Mouse (Mus musculus): Measurements from ENCODE around the gene Arpc4.
A peak's percentile ranks its signal among the peaks of the same experiment; 100 is the strongest.

The Arpc4 gene

DNA sequence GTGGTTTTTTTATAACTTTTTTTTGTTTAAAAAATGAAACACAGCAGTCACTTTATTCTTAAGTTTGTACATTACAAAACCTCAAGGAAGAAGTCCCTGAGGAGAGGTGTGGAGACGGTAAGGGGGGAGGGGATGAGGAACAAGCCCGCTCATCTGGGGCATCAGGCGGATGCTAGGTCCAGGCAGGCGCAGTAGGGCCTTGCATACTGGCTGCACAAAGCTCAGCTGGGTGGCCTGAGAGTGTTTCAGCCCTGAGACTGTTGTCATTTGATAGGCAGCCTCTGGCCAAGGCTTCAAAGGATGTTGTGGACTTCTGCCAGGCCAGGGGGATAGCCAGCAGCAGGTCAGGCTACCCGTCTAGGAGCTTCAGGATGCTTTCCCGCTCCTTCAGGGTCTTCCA, 11.3 kb upstream of the Arpc4 start:
- no peak for DNase-seq (ENCODE audit: low read depth)

DNA sequence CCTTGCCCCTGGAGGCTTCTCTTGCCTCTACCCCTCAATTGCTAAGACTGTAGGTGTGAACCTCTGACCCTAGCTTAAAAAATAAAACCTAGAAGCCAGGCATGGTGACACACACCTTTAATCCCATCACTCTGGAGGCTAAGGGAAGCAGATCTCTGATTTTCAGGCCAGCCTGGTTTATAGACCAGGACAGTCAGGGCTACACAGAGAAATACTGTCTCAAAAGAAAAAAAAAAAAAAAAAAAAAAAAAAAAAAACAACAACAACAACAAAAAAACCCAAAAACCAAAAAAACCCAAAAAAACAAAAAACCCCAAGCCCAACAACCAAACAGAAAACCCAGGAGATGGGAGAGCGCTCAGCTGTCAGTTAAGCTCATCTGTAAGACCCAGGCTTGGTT, 10.3 kb upstream of the Arpc4 start:
- DNase-seq (ENCODE audit: low read depth), result no peak

DNA sequence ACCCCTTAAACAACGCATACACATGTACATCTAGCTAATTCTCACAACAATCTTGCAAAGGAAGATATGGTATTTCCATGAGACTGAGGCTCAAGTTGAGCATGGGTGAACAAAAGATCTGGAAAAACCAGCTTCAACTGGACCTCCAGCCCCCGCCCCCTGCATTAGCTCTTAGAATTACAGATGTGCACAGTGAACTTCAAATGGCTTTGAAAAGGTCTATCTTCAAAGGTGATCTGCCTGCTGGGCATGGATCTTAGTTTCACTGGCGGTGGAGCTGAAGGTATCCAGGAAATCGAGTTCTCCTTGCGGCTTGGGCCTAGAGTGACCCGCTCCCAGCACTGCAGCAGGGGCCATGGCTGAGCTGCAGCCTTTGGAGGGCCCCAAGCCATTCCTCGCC, 9.8 kb upstream of the Arpc4 start:
- DNase-seq (ENCODE audit: low read depth), result no peak

DNA sequence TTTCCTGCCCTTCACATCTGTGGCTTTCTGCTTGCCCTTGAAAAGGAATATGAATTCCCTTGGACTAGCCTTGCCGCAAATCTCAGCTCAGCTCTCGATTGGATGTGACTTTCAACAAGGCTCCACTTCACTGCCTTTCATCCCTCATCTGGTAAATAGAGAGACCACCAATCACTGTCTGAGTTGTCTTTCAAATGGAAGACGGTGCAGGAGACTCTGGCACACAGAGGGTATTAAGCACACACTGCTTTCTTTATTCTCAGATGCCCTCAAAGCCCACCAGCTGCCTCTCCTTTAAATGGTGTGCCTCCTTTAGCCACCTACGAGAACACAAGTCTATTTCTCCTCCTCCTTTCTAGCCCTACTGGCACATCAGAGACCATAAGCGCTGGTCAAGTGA, 9.3 kb upstream of the Arpc4 start:
- DNase-seq (ENCODE audit: low read depth), result no peak

DNA sequence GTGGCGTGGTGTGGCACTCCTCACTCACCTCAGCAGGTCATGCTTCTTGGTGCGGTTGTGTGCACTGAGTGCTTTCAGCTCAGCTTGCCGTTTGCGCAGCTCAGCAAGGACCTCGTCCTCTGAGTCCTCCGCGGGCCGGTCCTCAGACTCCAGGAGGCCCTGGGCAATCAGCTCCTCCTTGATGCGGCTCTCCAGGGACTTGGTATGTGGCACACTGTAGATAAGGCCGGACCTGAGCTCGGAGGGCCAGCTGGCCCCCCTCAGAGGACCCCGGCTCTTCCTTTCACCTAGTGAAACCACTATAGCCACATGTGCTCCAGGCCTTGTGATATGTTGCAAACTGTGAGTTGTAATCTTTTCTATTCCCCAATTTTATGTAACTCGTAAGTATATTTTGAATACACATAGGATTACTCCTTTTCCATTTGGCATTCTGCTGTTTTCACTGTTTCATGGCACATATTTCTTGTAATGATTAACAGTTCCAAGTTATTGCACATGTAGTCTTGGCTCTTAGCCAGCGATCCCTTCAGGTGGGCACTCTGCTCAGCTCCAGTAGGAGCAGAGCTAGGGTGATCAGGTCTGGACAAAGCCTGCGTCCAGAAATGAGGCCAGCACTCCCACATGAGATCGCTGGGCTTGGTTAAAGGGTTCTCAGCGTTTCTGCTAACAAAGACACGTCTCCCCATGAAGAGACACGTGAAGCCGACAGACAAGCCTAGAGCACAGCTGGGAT, 7.6 kb upstream of the Arpc4 start:
- no peak for DNase-seq (ENCODE audit: low read depth)

DNA sequence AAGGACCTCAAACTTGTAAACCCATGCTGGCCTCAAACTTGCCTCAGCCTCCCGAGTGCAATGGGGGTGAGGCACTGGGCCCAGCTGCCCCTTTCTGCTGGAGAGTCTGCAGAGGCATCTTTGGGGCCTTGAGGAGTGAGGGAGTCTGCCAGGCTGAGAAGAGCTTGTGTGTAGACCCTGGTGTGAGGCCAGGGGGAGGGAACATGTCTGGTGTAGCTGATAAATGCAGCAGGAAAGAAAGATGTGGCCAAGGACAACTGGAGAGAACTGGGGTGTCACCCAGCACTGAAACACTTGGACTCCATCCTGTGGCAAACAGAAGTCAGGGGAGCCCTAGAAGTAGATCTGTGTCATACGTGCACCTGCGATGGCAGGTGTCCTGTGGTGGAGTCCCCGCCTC, 4.4 kb upstream of the Arpc4 start:
- DNase-seq (ENCODE audit: low read depth), result no peak

DNA sequence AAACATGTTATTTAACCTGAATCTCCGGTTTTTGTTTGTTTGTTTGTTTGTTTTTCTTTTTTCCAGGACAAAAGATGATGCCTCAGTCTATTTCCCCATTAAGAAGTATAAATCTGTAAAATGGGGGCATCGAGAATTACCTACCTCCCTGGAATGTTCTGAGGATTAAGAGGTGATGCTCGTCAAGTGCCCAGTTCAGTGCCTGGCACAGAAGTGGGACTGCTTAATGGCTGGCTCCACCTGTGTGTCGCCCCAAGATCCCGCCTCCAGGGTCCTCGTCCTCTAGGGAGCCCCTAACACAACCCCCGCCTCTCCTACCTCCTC, 781 bp upstream of the Arpc4 start:
- DNase-seq (ENCODE audit: low read depth), result no peak

DNA sequence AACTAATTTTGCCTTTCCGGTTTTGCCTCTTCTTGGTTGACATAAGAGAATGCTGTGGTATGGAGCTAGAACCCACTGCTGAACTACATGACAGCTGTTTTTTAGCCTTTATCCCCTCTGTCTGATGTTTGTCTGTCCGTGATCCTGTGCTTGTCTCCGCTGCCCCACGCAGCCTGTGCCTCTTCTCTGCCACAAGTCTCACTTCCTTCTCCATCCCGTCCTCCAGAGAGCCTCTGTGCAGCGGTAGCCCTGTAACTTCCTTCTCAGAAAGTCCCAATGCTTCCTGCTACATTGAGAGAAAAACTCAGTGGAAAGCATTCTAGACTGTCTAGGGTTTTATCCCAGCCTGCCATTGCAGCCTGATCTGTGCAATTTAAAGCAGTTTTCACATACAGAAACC, 1.3 kb downstream of the Arpc4 start:
- peak; percentile 29 for DNase-seq (ENCODE audit: low read depth)

DNA sequence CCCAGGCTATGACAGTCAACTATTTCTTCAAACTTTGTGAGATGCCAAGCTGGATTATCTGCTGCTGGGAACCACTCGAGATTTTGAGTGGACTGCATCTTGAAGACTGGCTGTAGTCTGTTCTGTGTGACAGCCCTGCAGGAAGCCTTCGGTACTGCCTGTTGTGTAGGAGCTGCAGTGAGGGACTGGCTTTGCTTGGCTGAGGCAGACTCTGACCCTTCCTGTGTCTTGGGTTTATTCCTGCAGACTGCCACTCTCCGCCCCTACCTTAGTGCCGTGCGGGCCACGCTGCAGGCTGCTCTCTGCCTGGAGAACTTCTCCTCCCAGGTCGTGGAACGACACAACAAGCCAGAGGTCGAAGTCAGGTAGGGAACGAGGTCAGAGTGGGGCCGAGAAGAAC, 2.6 kb downstream of the Arpc4 start:
- DNase-seq (ENCODE audit: low read depth), result no peak

DNA sequence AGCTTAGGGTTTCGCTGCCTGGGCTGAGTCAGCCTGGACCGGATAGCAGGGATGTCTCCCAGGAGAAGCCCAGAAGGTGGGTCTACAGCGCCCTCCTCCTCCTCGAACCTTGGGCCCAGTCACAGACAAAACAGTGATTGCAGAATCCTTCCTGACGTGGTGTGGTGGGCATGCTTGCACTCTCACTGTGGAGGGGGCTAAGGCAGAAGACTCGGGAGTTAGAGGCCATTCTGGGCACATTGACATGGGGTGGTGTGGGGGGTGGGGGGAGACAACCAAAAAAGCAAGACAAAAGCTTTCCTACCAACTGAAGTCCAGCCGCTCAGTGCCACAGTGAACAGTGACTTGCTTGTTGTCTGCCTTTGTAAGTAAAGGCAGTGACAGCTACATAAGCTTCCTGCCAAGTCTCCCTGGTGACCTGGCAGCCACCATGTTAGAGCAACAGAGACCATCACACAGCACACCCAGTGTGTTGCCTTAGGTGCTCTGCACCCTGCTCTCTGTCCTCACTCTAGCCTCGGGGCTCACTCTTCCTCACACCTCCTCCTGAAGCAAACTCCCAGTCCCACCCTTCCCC, 6.5 kb downstream of the Arpc4 start:
- DNase-seq (ENCODE audit: low read depth), result no peak

DNA sequence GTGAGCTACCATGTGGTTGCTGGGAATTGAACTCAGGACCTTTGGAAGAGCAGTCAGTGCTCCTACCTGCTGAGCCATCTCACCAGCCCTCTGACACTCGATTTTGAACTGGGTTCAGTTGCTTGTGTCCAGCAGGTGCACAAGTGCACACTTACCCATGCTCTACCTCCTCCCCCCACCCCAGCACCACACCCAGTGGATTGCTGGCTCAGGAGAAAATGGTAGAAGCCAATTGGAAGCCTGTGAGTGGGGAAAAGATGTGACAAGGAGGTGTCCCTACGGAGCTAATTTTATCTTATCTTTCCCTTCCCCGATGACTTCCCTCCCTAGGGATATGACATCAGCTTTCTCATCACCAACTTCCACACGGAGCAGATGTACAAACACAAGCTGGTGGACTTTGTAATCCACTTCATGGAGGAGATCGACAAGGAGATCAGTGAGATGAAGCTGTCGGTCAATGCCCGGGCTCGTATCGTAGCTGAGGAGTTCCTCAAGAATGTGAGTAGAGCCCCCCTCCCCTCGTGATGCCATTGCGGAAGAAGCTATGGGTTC, 7.3 kb downstream of the Arpc4 start:
- DNase-seq (ENCODE audit: low read depth), result no peak

DNA sequence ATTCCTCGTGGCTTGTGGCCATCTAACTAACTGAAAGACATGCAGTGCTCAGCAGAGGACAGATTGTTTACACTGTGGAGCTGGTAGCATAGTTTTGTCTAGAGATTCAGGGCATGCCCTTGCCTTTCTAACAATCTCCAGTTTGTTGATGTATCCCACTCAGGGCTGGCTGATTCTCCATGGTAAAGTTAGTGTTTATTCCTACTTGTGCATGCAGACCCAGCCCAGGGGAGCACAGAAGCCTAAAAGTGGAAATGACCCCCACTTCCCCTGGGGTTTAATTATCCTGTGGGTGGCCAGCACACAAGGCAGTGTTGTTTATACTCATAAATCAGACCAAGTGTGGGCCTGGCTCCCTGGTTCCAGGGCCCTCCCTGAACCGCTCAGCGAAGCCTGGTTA, 8.1 kb downstream of the Arpc4 start:
- DNase-seq (ENCODE audit: low read depth), result no peak

DNA sequence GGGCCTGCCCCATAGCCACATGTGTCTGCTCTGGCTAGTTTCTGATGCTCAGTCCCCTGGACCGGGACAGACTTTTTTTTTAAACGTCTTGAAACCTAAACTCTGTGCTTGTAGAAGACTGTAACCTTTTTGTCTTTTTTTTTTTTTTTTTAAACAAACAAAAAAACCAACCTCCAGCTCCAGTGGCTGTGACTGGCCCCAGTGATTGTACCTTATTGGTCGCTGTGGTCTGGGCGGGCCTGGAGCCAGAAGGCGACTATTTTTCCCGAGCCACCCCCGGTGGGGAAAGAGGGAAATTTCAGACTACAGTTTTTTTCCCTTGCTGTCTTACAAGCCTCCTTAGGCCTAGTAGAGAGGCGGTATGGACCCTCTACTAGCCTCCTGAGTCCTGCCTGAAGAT, 11.0 kb downstream of the Arpc4 start, which contains the start of gene Ttll3:
TSS of gene Ttll3 (plus strand) at position 301 of the 400 bp plus-strand sequence.
- DNase-seq (ENCODE audit: low read depth), result no peak

DNA sequence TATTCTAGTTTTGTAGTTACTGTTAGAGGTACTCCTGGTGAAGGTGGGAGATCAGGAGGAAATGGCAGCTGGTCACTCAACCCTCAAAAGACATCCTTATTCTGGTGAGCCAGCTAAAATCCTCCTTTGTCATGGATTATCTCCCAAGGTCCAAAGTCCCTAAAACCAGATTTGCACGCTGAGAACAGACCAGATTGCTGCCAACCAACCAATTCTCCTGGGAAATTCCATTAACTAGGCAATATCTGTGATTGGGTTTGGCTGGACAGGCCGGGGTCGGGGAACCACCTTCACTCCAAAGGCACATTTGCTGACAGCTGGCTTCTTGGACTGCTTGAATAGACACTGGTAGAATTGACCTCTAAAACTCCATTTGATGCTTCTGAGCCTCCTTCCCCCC, 12.8 kb downstream of the Arpc4 start:
- no peak for DNase-seq (ENCODE audit: low read depth)

DNA sequence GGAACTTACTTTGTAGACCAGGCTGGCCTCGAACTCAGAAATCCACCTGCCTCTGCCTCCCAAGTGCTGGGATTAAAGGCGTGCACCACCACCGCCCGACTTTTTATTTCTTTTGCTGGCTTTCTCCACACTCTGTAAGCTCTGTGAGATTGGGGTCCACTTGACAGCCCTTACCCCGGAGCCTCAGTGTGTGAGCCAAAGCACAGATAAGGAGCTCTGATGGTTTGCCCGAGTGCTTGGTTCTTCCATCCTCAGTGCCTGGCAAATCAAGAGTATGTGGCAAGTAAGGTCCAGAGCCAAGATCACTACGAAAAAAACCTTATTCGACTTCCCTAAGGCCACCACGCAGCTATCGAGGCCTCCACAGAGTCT, 14.1 kb downstream of the Arpc4 start:
- DNase-seq (ENCODE audit: low read depth), result no peak

DNA sequence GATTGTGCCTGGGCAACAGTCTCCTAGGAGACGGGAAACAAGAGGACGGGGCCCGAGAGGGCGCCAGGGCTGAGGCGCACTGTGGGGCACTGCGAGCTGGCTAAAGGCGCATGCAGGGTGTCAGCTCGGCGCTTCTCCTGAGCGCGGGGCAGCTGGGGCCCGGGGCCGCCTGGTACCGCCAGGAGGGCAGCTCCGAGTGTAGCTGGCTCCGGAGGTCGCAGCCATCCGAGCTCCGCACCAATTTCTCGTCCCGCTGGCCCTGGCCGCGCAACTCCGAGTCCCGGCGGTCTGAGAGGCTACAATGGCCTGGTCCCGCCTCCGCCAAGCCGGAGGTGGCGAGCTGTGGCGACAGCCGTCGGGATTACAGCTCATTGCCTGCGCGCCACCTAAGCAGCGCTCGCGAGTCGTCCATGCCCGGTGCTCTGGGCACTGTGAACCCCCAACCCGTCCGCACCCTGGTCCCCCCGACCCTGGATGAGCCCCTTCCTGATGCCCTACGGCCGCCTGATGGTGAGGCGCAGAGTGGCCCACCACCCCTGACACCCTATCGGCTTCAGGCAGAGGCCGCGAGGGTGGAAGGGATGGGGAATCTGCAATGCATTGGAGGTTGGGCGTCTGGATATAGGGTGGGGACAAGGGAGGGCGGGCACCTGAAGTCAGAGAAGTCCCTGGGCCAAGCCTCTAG, 14.6 kb downstream of the Arpc4 start:
- no peak for DNase-seq (ENCODE audit: low read depth)

DNA sequence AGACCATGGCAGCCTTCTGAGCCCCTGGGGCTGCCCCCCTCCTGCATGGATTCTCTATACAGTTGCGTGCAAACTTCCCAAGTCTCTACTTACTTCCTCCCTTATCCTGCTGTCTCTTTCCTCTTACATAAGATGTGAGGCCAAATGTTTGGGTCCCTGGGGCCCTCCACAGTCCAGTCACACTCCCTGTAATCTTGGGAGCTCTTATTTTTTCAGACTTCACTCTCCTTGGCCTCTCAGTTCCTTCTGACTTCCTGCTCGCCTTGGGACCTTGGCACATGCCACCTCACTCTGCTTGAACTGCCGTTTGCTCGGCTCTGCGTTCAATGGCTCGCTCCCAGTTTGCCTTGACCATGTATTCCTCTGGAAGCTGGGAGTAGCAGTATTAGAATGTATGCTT, 16.0 kb downstream of the Arpc4 start:
- no peak for DNase-seq (ENCODE audit: low read depth)

DNA sequence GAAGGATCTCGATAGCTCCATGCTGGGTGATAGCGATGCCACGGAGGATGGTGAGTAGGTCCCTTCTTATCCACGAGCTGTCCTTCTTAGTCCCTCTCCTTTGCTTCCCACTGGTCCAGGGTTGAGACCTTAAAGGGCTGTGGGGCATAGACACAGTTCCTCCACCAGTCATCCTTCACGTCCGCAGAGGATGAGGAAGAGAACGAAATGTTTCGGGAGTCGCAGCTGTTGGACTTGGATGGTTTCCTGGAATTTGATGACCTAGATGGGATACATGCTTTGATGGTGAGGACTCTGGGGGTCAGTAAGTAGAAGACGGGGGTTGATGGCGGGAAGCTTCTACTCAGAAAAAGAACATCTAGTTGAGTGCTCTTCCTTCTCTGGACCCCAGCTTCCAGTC, 16.9 kb downstream of the Arpc4 start:
- no peak for DNase-seq (ENCODE audit: low read depth)

DNA sequence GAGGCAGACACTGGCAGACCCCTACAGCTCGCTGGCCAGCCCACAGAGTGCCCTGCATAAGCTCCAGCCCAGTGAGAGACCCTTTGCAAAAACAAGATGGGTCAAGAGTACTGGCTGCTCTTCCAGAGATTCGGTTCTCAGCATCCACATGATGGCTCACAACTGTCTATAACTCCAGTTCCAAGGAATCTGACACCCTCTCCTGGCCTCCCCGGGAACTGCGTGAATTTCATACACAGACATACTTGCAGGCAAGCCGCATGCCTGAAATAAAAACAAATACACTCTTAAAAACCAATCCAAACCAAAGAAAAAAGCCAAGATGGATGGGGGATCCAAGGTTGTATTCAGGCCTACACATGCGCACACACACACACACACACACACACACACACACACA, 17.6 kb downstream of the Arpc4 start:
- DNase-seq (ENCODE audit: low read depth), result no peak

DNA sequence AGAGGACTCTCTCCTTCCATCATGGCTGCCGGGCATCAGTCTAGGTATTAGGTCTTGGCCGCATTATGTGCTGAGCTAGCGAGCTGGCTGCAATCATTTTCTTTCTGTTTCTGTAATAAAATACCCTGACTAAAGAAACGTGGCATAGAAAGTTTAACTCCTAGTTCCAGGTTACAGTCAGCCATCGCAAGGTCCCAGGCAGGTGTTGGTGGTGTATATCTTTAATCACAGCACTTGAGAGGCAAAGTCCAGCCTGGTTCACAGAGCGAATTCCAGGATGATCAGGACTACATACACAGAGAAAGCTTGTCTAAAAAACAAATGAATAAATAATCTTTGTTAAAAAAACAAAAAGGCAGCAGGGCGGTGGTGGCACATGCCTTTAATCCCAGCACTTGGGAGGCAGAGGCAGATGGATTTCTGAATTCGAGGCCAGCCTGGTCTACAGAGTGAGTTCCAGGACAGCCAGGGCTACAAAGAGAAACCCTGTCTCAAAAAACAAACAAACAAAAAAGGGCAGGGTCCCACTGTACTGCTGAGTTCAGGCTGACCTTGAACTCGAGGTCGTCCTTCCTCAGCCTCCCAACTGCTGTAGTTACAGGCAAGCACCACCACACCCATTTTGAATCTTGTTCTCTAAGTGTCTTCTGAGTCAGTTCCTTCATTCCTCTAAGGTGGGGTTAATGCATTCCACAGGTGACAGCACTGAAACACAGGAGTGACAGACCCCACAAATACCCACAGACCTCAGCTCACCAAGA, 18.5 kb downstream of the Arpc4 start:
- DNase-seq (ENCODE audit: low read depth), result no peak

DNA sequence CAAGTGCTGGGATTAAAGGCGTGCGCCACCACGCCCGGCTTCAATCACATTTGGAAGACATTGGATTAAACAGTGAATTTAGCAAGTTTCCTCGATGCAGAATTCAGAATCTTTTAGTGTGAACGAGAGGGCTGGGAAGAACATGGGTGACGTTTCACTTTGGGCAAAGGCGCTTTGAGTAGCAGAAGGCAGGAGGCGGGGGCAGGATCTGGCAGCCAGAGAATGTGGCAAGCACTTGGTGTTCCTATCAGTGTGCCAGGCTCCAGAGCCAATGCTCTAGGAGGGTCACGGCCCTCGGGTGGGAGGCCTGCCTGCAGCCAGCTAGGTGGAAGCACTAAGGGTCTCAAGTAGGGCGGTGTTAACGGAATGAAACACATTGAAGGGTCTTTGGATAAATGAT, 24.2 kb downstream of the Arpc4 start:
- DNase-seq (ENCODE audit: low read depth), result no peak

DNA sequence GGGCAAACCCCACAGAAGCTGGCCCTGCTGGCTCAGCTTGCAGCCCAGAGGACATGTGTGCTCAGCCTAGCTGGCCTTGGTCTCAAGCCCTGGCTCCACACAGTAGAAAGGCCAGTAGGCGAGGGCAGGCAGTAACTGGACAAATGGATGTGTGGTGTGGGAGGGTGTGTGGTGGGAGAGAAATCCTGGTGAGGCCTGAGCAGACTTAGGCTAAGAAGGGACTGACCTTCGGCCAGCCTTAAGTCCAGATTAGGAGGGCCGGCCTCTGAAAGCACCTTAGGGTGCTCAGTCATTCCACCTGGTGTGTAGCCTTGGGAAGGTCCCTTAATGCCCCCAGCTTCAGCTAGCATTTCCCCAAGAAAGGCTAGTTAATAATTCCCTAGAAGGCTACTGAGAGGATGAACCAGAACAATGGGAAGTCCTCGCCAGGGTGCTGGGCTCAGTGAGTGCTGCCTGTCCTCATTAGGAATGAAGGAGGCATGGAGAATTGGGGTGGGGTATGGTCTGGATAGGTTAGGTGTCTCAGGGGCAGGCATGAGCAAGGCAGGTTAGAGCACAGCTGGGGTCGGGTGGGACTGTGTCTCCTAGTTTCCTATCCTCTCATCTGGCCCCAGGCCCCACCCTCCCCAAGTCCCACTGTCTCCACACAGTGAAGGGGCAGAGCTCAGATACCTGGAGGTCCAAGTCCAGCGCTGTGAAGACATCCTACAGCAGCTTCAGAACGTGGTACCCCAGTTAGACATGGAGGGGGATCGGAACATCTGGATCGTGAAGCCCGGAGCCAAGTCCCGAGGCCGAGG, 26.9 kb downstream of the Arpc4 start:
- no peak for DNase-seq (ENCODE audit: low read depth)

All from naive thymus-derived CD4-positive, alpha-beta T cell, adult 2 months (primary cell).